Mouse (Mus musculus) adrenal gland, adult 10 weeks (tissue): ENCODE measurements around the gene Tyw5. TPM values are rescaled to one million over a fixed set of nuclear protein-coding genes. Genes with fewer than 3 reads are reported as not detected.

Experiments
- polyA plus RNA-seq: library from polyadenylated mRNA; stranded (reverse); fragments of 350-450 nt; fragmentation: Illumina TruSeq; extraction: RNeasy Lipid Tissue Mini Kit (QIAGEN cat#74804); gene quantifications from one replicate; pipeline ENCODE4 v1.2.3, GENCODE M21; 2014; ENCODE audit warnings: low read depth, low replicate concordance

The Tyw5 gene
- 69.4 TPM for polyA plus RNA-seq

GRCm38 (mm10) chr1:57406187-57407151 is at the start of gene Tyw5, which contains the start of gene Maip1:
Tyw5 (minus strand) TSS chr1:57407101.
Maip1 (plus strand) TSS chr1:57406328.

GRCm38 (mm10) chr1:57377376-57378341 is 29.2 kb downstream of the Tyw5 start, which contains the start of gene 1700066M21Rik:
1700066M21Rik (plus strand) TSS chr1:57377620.

Other genes starting within 250 kb of the Tyw5 start
- 46.4 TPM for gene 1700066M21Rik, start 29.5 kb downstream of the Tyw5 start, polyA plus RNA-seq
- gene Maip1, start 773 bp downstream of the Tyw5 start, polyA plus RNA-seq, result 24.9 TPM